Mouse (Mus musculus) heart, adult 9 months (tissue): ENCODE data around the gene Pcgf3.
A peak's percentile ranks its signal among the peaks of the same experiment; 100 is the strongest.

Experiments
- DNase-seq, 2 experiments: peaks; one replicate each; pipeline ENCODE4 v3.0.0; 2022; ENCODE audit warnings: low spot score in 2 of 2

Pcgf3 gene

DNA sequence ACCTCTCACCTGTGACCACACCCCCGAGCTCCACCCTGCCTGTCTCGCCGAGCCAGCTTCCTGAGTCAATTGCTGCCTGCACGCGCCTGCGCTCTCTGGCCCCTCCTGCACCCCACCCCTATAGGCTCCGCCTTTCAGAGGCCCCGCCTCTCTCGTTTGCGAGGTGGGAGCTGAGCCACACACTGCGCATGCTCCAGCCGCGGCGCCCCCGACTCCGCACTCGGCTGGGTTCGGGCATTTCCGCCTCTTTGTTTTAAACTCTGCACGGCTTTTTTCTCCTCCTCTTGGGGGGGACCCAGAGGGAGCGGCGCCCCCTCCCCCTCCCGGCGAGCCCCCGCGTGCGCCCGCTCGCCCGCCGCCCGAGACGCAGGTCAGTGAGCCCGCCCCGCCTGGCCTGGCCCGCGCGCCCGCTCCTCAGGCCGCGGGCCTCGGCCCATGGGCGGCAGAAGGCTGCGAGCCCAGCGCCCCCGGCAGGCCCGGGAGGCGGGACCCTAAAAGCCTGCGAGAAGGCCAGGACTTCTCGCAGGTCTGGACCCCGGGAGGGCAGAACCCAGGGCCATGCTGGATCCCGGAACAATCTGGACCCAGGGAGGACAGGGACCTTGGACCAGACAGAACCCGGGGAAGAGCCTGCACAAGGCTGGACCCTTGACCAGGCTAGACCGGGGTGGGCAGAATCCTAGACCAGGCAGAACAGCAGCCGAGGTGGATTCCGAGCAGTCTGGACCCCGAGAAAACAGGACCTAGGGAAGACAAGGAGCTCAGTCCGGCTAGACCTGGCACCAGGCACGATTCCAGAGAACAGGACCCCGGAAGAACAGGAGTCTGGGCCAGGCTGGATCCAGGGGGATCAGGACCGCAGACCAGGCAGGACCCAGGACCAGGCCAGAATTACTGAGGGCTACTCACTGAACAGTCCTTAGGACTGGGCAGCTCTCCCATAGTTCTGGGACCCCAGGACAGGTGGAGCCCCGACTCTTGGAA lies at the start of gene Pcgf3:
TSS of gene Pcgf3 (plus strand) at position 151 of the 984 bp plus-strand sequence.
- DNase-seq, result peak; percentile 98

DNA sequence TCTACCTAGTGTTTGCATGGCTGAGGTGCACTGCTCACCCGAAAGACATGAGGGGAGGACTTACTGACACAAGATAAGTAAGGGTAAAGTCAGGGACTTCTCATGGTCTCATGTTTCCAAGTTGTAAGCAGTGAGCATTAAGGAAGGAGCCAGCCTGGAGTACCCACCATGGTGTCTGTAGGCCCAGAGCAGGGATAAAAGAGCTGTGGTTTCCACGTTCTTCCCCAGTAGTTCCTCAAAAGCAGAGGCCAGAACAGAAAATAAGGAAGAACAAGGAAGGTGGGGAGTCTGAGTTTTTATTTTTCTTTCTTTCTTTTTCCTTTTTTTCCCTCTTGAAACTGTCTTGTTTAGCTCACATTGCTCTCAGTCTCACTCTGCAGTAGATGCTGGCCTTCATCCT lies 46.3 kb upstream of the Pcgf3 start:
- DNase-seq, result no peak

DNA sequence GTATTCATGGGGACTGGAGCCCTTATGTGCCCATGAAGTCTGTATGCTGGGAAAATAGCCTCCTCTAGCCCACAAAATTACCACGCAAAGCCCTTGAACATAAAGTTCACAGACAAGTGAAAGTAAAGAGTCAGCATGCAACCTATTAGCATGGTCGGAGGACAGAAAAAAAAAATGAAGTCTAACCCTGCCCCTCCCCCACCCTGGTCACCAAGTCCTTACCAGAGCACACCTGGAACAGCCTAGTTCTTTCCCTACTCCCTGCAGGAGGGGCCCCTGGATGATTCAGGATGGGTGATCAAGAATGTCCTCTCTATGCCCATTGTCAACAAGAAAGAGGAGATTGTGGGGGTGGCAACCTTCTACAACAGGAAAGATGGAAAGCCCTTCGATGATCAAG lies 38.3 kb upstream of the Pcgf3 start:
- no peak for DNase-seq

DNA sequence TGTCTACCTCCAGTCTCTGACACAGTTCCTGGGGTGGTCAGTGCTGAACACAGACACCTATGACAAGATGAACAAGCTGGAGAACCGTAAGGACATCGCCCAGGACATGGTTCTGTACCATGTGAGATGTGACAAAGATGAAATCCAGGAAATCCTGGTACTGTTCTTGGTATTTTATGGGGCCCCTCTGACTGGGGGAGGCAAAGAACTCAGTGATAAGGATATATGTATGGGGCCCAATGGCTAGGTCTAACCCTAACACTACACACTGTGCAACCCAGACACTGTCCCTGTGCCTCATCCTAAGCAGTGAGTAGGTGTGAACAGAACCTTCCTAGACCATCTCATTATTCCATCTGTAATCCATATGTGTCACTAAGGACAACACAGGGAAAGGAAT lies 37.6 kb upstream of the Pcgf3 start:
- no peak for DNase-seq

DNA sequence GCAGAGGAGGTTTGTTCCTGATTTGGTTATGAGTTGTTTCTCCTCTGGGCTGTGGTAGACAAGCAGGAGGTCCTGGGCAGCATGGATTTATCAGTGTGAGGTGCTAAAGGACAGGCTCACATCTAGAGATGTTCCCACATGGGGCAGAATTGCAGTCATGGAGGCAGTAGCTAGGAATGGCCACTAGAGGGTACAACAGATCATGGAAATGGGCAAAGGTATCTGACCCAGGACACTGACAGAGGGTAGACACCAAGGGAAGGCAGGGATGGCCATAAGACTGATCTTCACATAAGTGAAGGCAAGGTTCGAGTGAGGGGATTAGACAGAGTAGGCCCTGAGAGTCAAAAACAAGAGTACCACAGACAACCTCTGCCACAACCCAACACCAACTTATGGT lies 33.8 kb upstream of the Pcgf3 start:
- DNase-seq, result peak in 1 of 2 experiments; percentile 44

DNA sequence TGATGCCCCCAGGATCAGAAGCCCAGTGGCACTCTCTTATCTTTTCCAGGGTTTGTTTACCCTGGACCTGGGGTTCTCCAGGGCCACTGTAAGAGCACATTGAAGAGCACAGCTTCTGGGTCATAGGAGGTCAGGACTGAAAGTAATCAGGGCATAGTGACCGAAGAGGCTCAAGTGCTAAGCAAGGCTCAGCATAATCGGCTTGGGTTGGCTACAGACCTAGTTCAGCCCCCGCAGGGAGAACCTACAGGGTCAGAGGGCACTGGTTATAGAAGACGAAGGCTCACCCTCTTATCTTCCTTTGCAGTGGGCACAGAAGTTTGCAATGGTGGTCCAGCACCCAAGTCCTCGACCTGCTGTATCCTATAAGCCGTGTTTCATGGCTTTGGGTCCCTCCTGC lies 29.8 kb upstream of the Pcgf3 start:
- DNase-seq, result no peak

DNA sequence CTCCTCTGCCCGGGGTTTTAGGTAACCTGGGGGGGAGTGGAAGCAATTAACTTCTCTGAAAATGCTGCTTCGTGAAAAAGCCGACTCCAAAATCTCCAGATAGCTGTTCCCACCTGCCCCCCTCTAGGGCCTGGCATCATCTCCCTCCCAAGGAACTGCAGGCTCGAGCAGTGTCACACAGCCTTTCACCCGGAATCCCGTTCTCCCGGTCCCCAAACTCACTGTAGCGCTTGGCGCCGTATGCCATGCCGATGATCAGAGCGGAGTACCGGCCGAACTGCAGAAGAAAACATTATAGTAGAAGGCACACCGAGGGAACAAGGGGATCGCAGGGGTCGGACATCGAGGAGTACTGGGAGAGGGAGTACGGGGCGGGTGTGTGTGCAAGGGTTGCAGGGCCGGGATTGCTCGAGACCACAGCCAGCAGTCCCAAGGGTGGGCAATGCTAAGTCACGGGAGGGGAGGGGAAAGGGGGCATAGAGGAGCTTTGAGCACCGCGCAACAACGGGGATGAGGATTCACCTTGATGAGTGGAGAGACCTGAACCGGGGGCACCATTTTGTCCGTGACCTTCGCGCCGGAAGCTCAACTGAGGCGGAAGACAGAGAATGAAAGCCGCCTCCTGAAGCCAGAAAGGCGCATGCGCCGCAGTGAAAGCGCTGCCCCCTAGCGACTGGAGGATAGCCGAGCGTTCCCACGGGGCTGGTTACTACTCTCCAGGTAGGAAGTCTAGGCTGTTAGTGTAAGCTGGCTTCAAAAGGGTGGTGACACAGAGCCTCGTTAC lies 27.0 kb upstream of the Pcgf3 start, which contains the start of gene Atp5k:
TSS of gene Atp5k (minus strand) at position 645 of the 784 bp plus-strand sequence.
- peak; percentile 90 to 94 for DNase-seq

DNA sequence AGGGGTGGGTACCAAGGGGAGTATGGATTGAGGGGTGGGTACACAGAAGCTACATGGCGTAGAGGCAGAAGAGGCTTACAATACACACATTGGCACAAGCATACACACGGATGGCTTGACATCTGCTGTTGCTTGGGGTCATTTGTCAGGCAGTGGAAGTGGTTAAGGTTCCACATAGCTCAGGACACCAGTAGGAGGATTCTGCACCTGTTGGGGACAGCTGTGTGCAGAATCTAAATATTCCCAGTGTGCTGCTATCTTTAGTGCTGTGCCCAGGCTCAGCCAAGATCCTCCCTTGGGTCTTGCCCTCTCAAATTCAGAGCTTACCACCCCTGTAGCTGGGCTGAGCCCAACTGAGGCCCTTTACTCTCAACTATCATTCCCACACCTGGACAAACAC lies 24.9 kb upstream of the Pcgf3 start:
- DNase-seq, result no peak

DNA sequence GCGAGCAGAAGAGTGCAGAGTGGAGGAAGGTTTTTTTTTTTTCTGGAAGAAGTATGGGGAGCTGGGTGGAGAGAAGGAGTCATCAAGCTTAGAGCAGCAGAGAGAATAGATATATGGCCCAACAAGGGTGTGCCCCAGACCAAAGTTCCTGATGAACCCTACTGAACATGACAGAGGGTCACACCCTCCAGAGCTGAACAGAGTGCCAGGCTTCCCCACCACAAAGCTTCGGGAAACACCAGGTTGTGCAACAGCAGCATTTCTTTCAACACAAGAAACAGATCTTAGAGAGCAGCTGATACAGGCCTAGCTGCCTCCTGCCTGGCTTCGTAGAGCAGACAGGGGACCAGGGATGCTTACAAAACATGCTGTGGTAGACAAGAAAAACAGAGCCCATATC lies 14.1 kb upstream of the Pcgf3 start:
- no peak for DNase-seq

DNA sequence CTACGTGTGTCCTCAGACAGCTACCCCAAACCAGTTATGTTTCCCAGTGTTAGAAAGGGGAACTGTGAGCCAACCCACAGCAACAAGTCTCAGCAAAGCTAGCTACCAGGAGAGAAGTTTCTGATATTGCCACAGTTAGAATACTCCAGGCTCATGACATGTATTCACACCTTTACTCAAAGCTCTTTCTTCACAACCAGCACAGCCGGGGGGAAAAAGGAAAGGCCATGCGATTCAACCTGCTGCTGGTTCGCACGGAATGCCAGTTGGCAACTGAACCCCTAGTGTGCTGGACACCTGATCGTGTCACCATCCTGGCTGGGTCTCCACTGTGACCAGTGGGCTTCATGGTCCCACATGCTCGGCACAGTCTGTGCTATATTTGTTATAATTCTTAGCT lies 13.2 kb upstream of the Pcgf3 start:
- DNase-seq, result no peak

DNA sequence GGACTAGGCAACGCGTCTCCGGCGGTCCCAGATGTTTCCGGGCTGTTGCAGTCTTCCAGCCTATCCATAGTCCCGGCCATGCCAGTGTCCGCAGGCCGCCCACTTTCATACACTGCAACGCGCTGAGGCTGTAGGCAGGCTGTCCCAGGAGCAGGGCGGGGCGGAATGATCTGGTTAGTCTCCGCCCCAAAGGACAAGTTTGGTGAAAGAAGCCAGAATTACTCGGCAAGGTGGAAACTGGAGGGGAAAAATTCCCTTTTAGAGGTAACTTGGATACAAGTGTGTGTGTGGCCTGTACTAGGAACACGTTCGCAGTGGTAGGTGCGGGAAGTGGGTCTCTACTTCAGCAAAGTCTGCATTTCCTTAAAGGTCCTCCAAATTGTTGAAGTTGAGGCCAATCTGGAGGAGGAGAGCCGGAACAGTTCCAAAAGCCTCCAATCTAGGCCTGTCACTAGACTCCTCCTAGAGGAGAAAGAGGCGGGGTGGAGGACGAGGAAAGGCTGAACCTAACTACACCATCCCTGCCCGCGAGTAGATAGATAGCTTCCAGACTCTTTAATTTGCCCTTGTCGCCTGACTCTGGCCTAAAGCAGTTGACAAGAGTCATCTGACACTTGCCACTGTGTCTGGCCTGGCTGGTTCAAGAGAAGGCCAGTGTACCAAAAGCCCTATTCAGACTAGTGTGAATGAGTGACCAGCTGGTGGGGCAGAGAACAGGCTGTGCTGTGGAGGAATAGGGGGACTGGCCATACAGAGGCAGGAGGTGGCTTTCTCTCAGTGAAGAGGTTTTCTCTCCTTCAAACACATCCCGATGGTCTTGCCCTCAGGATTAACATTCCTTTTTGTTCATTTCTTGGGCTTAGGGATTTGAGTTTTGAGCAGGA lies 12.0 kb upstream of the Pcgf3 start, which contains the start of gene Mfsd7a:
TSS of gene Mfsd7a (minus strand) at position 107 of the 884 bp plus-strand sequence.
- DNase-seq, result peak; percentile 79 to 86

DNA sequence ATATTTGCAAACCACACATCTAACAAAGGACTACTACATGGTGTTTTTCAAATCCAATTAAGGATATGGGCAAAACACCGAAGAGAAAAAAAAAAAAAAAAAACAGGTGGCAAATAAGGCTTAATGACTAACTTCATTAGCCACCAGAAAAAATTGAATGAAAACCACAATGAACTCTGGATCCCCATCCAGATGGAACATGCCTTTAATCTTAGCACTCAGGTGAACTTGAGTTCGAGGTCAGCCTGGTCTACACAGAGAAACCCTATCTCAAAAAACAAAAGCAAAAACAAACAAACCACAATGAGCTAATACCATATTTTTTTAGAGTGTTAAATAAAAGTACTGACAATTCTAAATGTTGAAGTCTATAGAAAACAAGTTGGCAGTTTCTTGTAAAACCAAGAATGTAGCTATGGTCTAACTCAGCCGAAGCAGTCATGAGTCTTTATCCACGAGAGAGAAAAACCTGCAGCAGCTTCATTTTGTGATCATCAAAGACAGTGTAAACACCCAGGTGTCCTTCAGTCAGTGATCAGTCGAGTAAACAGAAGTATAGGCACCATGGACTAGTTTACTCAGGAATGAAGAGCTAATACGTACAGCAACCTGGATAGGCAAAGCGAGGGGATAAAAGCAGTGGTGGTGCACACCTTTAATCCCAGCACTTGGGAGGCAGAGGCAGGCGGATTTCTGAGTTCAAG lies 10.0 kb upstream of the Pcgf3 start:
- no peak for DNase-seq

DNA sequence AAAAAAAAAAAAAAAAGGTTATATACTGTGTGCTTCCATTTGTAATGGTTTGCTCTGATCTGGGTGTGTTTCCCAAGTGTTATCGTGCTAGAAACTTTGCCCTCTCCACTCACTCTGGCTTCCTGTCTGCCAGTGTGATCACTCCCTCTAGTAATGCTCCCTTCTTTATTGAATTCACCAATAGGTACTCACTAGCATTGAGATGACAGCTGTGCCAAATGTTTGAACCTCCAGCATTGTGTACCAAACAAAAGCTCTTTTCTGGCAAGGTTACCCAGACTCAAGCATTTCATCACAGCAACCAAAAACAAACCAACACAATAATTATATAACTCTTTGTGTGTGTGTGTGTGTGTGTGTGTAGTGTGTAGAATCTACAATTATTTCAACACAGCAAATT lies 9.4 kb upstream of the Pcgf3 start:
- DNase-seq, result no peak

DNA sequence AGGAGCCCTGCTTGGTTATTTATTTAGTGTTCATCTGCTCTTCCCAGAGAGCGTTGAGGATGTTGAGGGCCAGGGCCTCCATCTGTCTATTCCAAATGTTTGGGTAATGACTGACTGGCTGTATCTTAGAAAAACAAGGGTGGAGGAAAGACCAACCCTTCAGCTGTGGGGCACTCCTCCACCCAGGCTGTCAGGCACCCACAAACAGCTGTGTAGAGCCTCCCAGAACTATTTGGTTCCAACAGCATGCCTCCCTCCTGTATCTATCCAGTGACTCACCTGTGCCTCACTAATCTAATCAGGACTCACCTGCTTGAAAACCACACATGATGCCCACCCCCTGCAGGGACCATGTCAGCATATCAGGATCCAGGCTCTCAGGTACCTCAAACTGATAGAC lies 8.6 kb upstream of the Pcgf3 start:
- DNase-seq, result no peak

DNA sequence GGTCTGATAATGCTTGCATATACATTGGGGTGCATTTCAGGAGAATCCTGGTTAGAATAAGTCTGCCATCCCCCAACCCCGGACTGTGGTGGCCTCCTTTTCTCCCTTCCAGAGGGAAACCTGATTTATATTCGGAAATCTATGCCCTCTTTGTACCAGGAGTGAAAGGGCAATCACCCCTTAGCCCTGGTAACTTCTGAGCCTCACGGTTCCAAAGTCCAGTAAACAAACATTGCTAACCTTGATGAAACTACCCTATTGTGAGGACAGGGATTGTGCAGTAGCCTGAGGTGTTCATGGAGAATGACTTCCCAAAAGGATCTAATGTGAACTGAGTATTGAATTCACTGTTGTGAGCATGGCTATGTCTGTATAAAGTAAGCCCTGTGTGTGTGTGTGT lies 6.9 kb upstream of the Pcgf3 start:
- no peak for DNase-seq

DNA sequence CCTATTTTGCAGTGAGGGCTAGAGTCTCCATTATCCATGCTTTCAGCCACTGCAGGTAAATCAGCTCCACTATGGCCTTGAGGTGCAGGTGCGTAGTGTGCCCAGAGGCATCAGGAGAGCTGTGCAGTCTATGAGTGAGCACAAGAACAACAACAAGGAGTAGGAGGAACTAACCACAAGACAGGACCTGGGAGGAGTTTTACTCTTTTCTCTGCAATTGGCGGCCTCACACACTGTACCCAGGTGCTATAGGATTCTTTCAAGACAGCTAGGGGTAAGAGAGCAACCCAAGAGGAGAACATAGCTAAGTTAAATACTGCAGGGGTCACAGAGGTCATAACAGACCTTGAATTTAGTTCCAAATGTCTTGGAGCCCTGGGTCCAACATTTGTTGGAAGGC lies 2.3 kb upstream of the Pcgf3 start:
- no peak for DNase-seq

DNA sequence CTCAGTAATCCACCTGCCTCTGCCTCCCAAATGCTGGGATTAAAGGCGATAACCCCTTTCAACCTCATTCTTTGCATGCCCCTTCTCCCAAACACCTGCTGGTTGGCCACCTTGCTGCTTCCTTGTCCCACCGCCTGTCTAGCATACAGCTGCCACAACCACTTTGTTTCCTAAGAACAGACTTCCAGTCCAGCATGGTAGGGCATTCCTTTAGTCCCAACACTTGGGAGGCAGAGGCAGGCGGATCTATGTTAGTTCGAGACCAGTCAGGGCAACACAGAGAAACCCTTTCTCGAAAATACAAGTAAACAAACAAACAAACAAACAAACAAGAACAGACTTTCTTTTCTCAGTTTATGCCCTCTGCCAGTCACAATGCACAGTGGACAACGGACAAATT lies 571 bp upstream of the Pcgf3 start:
- no peak for DNase-seq

DNA sequence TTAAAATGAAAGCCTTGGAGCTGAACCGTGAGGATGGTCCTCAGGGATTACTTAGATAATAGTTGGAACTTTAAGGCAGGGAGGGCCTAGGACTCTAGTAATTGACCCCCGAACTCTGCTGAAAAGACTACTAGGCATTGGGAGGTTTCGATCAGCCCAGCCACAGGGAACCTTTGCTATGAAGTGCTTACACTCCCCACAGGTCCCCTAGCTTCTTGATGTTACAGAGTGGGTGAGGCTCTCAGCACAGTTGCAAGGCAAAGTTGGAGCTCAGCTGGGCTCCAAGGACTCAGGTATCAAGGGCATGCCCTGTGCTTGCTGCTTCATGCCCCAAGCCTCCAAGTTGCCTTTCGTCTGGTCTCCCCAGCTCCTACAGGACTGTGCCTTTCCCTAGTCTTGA lies 1.4 kb downstream of the Pcgf3 start:
- no peak for DNase-seq

DNA sequence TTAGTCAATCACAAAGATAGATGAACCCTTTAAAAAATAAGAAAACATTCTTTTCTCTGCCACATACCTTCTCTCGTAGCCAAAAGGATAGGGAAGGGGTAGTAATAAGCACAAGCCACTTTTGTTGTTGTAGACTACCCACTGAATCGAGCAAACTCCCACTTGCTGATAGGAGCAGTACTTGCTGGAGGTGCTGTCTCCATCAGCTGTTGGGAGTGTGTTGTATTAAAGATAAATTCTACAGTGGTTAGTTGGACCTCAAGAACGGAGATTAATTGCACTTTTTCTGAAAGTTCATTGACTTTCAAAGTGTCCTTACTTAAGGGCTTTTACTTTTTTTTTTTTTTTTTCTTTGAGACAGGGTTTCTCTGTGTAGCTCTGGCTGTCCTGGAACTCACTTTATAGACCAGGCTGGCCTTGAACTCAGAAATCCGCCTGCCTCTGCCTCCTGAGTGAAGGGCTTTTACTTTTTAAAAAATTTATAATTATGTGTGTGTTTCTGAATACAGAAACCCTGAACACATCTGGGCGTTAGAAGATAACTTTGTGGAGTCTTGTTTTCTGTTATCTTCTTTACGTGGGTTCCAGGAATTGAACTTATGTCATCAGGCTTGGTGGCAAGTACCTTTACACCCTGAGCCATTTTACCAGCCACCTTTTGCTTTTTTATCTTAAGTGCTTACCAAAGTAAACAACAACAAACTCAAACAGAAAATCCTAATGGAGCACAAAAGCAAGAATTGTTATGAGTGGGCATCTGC lies 4.3 kb downstream of the Pcgf3 start:
- DNase-seq, result no peak

DNA sequence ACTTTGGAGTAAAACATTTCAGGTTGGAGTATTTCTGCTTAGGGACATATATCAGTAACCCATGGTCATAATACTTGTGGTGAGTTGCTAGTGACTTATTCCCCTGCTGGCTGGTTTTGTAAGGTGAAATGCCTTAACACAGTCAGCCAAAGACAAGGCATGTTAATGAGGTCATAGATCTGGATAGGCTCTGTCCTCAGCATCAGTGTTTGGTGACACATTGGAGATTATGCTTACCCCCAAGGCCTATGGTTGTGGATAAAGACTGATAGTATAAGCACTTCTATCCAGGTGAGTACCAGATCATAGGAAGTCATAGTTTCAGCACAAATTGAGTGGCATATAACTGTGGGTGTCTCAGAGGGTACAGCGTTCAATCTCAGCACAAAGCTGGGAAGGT lies 5.6 kb downstream of the Pcgf3 start:
- DNase-seq, result no peak
